Mouse (Mus musculus): ENCODE data around the gene Rhox11.
"Not testable (repeated sequence)": the region's sequence is repeated elsewhere in the genome, so short reads cannot be mapped to it uniquely, and the experiment has no call there.

The Rhox11 gene

DNA sequence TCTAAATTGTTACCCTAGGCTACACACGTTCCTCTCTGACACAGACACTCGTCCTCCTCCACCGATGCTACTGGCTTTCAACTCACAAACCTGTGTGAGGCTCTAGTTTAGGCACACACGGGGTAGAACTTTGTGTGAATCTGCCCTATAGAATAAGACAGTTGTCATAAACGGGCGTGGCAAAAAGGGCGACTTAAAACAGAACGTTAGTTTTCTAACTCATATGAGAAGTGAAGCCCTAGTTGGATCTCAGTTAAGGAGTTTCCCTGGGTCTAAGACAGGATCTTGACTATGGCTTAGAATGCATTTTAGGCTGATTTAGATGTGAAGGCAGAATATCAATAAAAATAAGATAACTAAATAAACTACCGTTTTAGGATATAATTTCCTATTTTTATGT is at the start of gene Rhox11:
TSS of gene Rhox11 (minus strand) at position 101 of the 400 bp plus-strand sequence.
- DNase-seq (ENCODE audit: low spot score) = no peak

DNA sequence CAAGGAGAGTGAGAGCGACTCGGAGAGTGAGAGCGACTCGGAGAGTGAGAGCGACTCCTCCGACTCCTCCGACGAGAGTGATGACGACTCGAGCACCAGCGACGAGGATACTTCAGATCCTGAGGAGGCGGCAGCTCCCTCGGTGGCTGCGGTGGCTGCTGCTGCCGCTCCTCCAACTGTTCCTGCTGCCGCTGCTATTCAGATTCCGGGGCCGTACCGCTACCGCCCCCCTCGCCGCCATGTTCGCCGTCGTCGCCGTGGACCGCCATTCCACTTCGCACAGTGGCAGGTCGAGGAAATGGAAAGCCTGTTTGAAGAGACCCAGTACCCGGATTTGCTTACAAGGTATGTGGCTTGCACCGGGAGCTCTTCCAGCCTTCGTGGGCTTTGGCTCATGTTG is 36.5 kb upstream of the Rhox11 start:
- DNase-seq (ENCODE audit: low spot score) = no peak

DNA sequence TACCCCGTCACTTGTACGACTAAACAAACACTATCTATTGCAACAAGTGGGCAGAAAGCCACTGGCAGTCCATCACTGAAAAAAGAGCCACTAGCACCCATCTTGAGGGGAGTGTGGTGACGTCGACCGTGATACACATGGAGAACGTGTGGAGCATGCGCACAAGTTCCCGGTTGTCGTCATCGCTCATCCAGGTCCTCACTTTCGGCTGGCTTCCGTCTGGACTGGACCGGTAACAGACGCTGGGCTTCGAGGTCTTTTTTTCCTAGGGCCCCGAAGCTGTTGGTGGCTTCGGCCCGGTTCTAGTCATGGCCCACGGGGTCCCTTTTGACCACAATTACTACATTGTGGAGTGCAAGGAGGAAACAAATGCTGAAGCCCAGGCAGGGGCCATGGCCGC is 36.0 kb upstream of the Rhox11 start, which contains the start of gene Rhox13:
TSS of gene Rhox13 (plus strand) at position 238 of the 400 bp plus-strand sequence.
- no peak for DNase-seq (ENCODE audit: low spot score)

DNA sequence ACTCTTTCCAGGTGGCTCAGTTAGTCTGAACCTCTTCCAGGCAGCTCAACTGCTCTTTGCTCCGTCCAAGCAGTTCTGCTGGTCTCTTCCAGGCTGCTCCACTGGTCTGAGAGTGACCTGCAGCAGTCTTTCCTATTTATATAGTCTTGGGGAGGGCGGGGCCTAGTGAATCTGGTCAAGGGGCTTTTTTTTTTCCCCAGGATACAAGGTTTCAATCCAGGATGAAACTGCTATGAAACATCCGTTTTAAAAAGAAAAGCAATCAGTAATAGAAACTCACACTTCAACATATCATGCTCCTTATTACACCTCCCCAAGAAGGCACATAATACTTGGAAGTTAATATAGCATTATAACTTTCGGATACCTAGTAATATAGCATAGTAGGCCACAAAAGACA is 25.9 kb upstream of the Rhox11 start, which contains the start of gene Rhox12:
TSS of gene Rhox12 (minus strand) at position 101 of the 400 bp plus-strand sequence.
- DNase-seq (ENCODE audit: low spot score) = no peak

DNA sequence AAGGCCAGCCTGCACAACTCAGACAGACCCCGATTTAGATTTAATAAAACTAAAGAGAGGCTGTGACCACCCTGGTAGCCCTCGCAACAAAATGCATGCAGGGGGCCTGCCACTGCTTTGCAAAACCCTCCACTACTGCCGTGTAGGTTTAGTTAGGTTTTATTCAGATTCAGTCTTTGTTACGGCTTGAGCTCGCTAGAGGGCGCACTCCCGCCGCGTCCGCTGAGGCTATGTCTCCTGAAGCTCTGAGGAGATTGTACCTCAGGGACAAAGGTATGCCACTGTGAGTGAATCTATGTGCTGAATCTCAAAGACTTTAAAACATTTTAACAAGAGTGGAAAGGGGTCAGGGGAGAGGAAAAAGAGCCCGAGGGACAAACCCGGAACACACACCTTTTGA is 715 bp downstream of the Rhox11 start:
- peak; percentile 44 for DNase-seq (ENCODE audit: low spot score)

DNA sequence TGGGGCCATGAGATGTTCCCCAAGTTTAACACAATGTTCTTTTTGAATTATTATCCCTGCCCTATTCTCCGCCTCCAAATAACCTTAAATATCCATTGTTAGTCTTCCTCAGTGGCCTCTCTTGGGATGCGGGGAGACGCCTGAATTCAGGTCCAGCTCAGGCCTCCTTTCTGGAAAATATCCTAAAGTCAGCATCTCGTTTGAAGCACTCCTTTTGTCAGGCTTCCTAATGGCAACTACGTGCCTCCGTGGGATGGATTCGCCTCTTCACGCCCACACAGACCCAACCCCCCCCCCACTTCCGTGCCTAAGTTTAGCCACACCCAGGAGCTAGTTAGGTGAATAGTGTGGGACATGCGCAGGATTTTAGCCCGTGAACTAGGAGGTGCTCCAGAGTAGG is 18.8 kb downstream of the Rhox11 start, which contains the start of gene Rhox10:
TSS of gene Rhox10 (plus strand) at position 301 of the 400 bp plus-strand sequence.
- no peak for DNase-seq (ENCODE audit: low spot score)

DNA sequence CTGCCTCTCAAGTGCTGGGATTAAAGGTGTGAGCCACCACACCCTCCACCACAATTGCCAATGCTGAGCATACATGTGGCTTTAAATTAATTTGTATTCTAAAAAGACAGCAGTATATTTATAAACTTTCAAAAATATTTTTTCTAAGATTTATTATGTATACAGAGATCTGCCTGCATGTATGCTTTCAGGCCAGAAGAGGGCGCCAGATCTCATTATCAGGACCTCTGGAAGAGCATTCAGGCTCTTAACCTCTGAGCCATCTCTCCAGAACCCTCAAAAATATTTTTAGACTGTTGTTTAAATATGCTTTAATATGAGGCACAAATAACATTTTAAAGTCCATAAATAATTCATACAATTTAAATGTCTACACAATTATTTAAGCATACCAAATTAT is 23.4 kb downstream of the Rhox11 start:
- peak; percentile 4 for DNase-seq (ENCODE audit: low spot score)

DNA sequence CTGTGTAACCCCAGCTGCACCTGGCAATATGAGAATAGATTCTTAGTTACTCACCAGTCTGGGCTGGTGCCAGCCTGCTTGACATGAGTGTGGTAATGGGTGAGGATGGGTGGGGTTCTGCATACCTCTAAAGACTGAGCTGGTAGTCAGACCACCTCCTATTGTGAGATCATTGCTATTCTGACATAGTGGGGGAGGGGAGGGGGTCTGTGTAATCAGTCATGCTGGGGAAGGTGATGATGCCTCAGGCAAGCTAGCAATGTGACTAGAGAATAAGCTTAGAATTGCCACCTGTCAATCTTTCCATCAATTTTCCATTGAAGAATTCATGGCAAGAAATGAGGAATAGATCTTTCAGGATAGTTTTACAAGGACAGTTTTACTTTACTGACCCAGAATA is 41.9 kb downstream of the Rhox11 start, which contains the start of gene Btg1-ps2:
TSS of gene Btg1-ps2 (minus strand) at position 101 of the 400 bp plus-strand sequence.
- not testable (repeated sequence) for DNase-seq (ENCODE audit: low spot score)

DNA sequence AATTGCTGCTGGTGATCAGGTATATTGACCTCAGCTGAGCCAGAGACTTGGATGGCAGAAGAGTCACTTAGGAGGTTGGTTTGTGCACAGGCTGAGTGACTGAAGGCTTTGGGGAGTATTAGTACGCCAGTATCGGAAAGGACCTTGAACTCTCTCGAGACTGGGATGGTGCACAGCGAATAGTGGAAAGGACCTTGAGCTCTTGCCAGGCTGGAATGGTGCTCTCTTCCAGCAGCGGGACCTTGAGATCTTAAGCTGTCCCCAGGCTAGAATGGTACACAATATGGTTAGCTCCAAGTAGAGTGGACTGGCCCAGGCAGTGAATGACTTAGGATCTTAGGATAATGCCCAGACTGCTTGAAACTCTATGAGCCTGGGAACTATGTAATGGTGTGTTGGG is 45.3 kb downstream of the Rhox11 start:
- DNase-seq (ENCODE audit: low spot score) = no peak

DNA sequence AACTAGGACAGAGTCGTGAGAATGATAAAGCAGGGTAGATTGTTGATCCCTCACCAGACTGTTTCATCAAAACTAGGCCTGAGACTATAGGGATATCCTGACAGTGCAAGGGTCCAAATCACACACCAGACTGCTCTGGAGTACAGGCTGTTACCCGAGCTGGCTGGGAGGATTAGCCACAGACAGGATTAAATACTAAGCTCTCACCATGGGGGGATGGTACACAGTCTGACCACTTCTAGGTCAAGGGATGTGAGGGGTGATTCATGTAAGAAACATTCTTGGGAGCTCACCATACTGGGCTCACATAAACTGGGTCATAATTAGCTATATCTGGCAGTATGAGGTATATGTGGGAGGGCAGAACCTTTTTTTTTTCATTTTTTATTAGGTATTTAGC is 51.1 kb downstream of the Rhox11 start:
- no peak for DNase-seq (ENCODE audit: low spot score)

Data from urinary bladder, postnatal 14 days (tissue).